Mouse (Mus musculus) adrenal gland, adult (tissue): Measurements from ENCODE around the gene Adamts13.
A peak's percentile ranks its signal among the peaks of the same experiment; 100 is the strongest.

Experiments used
- DNase-seq, 2 experiments: peaks; one replicate each; pipeline ENCODE4 v3.0.0; 2022 to 2023; ENCODE audit warnings: low spot score in 1 of 2; ENCODE audit not compliant: inconsistent age in 2 of 2

Adamts13 gene

DNA sequence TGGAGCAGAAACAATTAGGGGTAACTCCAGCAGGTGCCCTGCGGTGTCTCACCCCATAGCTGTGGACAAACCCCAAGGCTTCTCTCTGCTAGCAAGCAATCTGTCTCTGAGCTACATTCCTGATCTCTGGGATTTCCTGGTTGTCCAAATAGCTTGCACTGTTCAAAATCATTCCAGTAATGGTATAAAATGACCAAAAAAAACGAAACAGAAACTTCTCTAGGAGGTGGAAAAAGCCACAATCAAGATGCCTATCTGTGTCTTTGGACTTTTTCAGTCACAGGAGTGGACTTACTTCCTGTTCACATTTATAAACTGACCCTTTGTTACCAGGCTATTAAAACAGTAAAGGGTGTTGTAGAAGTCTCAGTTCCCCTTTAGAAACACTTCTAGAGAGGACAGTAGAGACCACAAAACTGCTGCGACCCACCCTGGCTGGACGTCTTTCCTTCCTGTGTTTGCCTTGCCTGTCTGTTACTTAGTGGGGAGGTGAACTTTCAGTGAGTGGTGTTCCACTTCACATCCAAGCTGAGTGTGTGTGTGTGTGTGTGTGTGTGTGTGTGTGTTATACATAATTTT, 55.3 kb downstream of the Adamts13 start:
- no peak for DNase-seq

DNA sequence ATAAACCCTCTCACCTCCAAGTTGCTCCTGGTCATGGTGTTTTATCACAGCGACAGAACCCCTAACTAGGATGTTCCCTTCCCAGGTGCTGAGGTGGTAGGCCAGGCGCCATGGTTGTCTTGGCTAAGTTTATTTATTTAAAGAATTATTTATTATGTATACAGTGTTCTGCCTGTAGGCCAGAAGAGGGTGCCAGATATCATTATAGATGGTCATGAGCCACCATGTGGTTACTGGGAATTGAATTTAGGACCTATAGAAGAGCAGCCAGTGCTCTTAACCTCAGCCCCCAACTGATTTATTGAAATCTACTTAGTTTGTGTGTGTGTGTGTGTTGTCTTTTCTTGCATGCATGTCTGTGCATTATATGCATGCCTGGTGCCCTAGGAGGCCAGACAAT, 59.1 kb downstream of the Adamts13 start:
- DNase-seq: no peak

DNA sequence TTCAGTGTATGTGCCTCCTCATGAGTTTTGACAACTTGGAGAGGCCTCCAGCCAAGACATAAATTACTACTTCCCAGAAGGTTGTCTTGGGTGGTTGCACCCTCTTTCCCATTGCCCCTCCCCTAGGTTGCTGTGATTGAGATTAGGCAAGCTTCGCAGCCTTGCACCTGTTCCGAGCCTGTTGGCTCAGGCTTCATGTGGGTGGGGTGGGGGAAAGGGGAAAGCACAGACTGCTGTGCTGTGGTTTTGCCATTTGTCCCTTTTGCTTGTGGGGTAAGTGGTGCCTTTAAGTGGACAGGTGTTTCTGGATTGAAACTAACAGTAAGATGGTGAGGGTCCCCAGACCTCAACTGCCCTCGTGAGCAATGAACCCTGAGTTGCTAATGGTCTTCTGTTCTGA, 62.8 kb downstream of the Adamts13 start:
- DNase-seq: no peak

DNA sequence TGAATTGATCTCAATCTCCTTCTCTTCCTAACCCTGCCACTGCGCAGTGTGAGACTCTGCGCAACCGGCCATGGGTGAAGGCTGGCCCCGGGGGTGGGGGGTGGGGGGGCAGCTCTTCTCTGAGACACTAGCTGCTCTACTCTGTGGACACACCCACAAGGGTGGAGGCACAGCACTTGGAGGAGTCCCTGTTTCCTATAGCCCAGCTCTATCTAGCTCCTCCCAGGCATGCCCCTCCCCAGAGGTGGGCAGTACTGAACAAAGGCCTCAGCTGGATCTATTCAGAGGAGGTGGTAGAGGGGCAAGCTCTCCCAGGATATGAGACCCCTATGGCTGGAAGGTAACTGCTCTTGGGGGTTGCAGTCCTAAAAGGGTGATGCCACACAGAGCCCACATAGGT, 63.8 kb downstream of the Adamts13 start:
- DNase-seq: no peak

DNA sequence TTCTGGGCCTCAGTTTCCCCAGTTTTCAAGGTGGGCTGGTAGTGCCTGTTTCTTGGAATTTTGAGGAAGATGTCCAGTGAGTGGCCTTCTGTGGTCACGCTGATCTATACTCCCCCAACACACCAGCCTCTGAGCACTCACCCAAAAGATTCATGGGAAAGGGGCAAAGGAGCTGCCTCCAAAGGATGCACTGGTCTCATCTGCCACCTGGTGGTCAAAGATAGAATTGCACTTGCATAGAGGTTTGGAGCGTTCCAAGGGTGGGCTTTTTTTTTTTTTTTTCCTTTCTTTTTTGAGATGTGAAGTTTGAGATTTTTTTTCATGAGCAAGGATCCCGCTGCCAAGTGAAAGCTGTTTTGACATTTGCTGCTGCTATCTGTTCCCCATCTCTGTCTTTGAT, 65.4 kb downstream of the Adamts13 start:
- peak; percentile 49 to 87 for DNase-seq

DNA sequence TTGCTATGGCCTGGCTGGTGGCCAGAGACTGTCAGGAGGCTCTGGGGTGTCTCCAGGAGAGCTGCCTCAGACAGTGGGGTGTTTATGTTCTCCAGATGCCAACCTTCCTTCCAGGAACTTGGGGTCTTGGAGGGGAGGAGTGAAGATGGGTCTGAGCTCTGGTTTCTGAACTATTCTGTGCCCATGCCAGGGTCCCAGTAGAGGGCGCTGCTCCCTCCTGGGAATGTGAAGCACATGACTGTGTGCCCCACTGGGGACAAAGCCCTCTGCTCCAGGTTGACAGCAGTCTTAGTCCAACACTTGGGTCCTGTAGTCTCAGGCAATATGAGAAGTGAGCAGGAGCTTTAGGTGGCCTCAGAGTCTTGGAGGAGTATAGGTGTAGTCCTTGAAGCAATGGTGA, 66.1 kb downstream of the Adamts13 start:
- DNase-seq: no peak

DNA sequence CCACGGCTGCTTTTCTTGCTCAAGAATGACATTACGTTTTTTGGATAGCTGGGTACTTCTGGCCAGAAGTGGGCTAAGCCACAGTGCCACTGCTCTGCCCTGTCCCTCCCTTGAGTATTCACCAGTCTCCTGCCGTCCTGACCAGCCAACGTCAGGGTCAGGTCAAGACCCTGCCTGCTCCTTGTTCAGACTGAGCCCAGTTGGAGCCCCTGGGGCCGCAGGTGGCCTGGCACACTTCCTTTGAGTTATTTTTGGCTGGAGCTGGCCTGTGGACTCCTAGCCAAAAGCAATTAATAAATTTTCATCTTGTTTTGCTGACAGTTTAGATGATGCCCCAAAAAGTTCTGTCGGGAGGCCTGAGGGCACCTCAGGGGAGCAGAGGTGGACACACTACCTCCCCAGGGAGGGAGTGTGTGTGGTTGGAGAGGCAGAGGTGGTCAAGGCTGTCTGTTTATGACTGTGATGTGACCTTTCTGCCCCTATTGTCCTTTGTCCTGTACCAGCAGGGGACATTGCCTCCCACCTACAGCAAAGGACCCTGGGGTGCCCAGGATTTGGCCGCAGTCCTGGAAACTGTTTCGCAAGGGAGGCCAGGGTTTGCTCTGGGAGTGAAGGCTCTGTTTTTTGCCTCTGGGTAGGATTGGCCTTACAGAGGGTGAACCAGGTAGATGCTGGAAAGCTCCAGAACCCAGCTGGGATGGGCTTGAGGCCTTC, 69.1 kb downstream of the Adamts13 start:
- peak in 1 of 2 experiments; percentile 62 for DNase-seq

DNA sequence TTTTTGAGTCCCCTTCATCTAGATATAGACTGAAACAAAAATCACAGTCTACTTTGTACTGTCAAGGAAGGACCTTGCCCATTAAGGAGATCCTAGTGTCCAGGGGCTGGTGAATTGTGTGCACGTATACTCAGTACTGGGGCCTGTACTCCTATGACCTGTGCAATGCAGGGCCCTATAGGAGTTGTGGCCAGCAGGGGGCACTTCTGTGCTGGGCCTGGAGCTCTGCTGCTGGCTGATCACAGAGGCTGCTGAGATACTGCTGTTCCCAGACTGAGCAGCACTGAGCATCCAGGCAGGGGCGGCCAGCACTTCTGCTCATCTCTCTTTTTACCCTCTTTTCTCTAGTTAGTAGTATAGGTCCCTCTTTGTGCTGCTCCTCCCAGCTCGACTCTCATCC, 70.2 kb downstream of the Adamts13 start:
- peak; percentile 77 to 91 for DNase-seq

DNA sequence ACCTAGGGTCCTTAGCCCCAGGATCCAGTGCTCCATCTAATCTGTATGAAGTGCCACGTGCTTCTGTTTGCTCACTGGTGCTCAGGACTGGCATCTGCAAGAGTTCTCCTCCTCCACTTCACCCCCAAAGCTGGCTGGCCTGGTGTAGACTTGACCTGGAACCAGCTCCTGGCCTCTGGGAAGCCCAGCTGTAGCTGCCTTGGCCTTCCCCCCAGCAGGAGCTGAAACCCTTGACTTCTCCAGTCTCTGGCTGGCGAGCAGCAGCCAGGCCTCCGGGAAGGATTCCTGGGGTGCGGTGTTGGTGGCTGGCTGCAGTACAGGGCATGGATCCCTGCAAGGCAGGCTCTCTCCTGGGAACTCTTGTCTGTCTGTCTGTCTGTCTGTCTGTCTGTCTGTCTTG, 71.0 kb downstream of the Adamts13 start:
- no peak for DNase-seq

DNA sequence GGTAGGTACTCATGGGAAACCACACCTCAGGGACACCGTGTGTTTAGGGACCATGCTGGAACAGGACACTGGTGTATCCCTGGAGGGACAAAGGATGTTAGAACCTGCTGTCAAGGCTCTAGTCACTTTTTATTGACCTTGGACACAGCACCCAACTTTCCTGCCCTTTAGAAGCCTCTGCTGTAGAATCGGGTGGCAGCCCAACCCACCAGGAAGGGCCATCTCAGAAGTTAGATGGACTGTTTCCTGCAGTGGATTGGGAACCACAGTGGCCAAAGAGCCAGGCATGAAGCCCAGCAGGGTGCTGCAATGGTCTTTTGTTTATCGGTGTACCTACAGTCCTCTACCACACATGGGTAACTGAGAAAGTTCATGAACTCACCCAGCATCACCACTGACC, 71.4 kb downstream of the Adamts13 start:
- DNase-seq: no peak

DNA sequence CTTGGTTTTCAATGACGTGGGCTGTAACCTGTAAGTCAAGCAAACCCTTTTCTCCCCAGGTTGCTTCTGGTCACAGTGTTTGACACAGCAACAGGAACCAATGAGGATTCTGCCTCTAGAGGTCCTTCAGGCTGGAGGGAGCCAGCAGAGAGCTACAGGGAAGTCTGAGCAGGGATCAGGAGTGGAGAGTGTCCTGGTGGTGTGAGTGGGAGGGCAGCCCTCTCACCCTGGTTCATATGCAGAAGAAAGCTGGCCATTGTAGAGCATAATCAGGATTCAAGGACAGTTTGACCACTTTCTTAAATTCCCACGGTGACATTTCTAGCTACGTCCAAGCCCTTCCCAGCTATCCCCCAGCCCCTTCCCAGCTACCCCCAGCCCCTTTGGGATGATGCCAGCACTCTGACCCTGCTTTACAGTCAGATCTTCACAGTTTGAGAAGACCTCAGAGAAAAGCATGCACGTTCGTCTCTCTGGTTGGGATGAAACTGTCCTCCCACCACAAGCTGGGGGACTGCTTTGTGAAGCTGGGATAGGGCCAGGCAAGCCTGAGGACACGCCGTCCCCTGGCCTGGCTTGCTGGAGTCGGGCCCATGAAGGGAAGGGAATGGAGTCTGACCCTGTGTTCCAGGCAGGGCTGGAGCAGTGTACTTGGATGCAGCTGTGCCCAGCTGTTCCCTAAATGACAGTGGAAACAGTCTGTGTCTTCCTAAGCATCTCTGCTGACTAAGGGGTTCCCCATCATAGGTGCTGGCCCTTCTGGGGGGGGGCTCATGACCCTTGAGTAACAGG, 73.0 kb downstream of the Adamts13 start:
- peak; percentile 35 to 45 for DNase-seq

DNA sequence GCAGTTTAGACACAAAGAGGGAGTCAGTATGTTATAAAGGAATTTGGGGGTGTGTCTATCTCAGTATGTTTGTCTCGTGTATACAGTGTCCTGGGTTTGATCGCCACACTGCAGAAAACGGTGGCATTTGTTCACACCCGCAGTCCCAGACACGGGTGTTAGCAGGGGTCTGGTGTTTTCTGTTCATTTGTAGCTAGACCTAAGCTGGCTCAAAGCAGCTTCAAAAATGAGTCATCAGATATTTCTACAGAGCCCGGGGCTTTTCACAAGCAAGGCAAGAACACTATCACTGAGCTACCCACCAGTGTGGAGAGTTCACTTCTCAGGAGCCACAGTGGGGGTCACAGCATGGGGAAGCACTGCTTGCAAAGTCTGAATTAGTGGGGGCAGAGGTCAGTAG, 76.2 kb downstream of the Adamts13 start:
- peak in 1 of 2 experiments; percentile 14 for DNase-seq

DNA sequence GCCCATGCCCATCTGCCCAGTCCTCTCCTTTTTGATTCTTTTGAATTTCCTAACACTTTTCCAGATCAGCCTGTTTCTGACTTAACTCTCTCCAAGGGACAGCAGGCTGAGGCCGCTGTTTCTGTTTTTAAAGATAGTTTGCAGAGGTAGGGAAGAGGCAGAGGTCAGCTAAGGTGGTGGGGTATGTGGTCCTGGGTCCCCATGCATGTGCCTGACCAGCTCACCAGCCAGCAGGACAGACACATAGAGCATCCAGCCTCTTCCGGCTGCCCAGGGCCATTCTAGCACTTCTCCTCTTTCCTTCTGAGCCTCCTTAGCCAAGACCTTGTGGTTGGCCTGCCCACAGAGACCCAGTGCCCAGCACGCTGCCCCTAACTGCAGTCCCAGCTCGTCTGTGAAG, 85.0 kb downstream of the Adamts13 start:
- DNase-seq: no peak

DNA sequence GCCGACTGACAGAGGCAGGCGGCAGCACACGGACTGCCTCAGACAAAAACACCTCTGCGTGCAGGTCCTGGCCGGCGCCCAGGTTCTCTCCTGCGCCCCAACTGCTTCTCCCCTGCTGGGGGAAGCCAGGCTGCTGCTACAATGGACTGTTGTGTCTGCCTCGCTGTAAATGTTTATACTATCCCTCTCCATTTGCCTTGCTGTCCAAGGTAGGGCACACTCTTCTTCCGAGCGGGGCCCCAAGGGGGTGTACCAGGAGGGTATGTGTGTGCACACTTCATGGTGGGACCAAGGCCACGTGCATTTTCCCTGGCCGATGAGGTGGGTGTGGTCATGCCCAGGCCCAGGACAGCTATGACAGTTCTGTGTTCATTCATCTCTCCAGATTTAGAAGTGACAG, 85.5 kb downstream of the Adamts13 start:
- no peak for DNase-seq

DNA sequence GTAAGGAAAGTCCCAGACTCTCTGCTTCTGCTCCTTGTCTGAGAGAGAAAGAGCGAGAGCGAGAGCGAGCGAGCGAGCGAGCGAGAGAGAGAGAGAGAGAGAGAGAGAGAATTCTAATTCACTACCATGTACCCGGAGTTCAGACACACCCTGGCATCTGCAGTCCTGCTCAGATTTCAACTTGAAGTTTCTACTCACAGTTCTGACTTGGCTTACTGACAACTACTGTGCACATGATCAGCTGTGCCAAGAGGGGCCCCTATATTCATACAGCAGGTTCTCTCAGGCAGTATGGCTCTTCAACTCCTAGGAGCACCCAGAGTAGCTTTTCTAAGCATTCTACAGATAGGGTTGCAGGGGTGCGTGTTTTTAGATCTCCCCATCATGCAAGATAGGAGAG, 86.0 kb downstream of the Adamts13 start:
- no peak for DNase-seq
